Mouse (Mus musculus): ENCODE results near the gene Hsd3b5. TPM values are rescaled to one million over a fixed set of nuclear protein-coding genes. Genes with fewer than 3 reads are reported as not detected.
"Not testable (repeated sequence)": the region's sequence is repeated elsewhere in the genome, so short reads cannot be mapped to it uniquely, and the experiment has no call there.

Gene Hsd3b5
- not detected for total RNA-seq (2021)

DNA sequence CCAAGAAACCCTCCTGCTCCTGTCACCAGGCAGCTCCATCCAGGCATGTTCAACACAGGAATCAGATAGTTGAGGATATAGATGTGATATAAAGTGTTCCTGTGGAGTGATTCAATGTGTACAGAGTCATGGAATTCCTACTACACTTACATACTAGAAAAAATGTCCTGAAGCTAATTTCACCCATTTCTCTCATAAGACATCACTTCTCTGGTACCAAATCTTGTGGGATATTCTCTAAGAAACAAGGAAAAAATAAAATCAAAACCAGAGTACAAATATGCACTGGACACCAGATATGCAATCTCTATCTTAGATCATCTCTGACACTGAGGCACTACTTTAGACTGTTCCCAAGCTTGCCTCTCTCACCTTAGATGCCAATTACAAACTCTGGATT is at the start of gene Hsd3b5:
Hsd3b5 (minus strand) TSS at position 101 of the 400 bp plus-strand sequence.
- intact Hi-C loops (cut with DNase I): no loop called here
- DNase-seq: no peak

DNA sequence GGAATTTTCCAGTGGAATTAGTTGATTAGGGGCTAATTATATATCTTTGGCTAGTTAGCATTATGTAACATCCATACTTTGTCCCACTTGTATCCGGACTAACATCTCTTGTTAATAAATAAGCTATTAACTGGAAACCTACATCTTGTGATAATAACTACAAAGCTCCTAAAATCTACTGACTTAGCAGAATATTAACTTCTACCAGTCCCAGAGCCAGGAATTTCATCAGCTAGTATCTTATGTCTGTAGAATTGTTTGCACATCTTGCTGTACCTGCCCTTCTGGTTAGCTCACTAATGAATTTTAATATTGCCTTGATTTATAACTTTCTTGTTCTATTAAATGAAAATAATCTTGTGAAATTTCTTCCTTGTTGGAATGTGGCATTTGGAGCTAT is 5.1 kb upstream of the Hsd3b5 start:
- intact Hi-C loops (cut with DNase I): no loop called here
- no peak for DNase-seq

- intact Hi-C loops (cut with DNase I): no loop called here
- no peak for DNase-seq
Observed at GRCm38 (mm10) chr3:98629633-98630032, 419 bp downstream of the Hsd3b5 start.

GRCm38 (mm10) chr3:98616786-98617185 is 13.3 kb downstream of the Hsd3b5 start:
- DNase-seq; intact Hi-C loops (cut with DNase I): not testable (repeated sequence)

- intact Hi-C loops (cut with DNase I); DNase-seq: not testable (repeated sequence)
Observed at GRCm38 (mm10) chr3:98616244-98616643, 13.8 kb downstream of the Hsd3b5 start.

GRCm38 (mm10) chr3:98614406-98614927 is 15.6 kb downstream of the Hsd3b5 start:
- intact Hi-C loops (cut with DNase I); DNase-seq: not testable (repeated sequence)

- intact Hi-C loops (cut with DNase I): no loop called here
- DNase-seq: no peak
Observed at GRCm38 (mm10) chr3:98613963-98614362, 16.1 kb downstream of the Hsd3b5 start.

DNA sequence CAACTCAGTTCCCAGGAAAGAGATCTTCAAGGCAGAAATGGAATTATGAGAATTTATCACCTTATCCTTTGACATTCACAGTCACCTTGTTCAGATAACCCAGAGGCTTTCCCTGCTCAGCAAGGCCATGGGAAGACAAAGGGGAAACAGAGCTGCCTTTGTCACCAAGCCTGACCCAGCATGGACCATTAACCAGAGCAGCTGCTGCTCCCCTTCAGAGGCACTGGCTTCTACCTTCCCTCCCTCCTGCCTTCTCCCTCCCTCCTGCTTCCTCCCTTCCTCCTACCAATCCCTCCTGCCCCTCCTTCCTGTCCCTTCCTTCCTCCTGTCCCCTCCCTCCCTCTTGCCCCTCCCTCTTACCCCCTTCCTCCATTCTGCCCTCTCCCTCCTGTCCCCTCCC is 16.5 kb downstream of the Hsd3b5 start:
- DNase-seq; intact Hi-C loops (cut with DNase I): not testable (repeated sequence)

GRCm38 (mm10) chr3:98588707-98589106 is 41.3 kb downstream of the Hsd3b5 start, which contains the start of gene Gm10681:
TSS of gene Gm10681 (minus strand) at chr3:98588807.
- intact Hi-C loops (cut with DNase I): no loop called here

DNA sequence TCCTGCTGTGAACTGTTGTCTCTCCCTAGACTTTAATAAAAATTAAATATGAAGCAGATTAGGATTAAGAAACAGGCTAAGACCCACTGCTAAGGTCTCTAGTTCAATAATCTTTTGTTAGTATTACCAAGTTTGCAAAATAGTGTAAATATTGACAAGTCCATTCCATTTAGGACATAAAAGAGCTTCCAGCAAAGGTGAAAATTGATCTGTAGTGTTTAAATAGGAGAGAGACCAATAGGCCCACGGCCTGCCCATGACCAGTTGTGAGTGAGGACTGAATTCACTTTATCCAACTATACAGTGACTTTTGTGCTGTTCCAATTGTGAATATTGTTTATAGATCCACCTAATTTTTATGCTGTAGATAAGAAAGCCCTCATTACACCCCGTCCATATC is 42.3 kb downstream of the Hsd3b5 start:
- no peak for DNase-seq
- intact Hi-C loops (cut with DNase I): no loop called here

More at GRCm38 (mm10) chr3:98588707-98589106, 41.3 kb downstream of the Hsd3b5 start, which contains the start of gene Gm10681:
- DNase-seq: no peak

DNA sequence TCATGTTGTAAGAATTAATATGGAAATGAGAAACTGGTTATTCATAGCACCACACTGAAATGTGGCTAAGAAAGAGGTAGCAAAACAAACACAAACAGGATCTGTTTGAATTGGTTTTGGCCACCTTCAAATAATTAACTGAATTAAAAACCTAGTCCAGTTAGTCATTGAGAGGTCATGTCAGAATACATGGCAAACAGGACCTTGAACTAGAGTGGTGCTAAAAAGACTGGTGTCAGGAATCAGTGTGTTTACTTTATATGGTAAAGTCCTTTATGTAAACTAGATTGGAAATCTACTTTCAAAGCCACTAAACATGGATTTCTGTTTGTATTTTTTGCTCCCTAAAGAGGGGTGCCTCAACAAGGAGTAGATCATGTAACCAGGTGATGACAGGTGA is 47.4 kb downstream of the Hsd3b5 start:
- DNase-seq; intact Hi-C loops (cut with DNase I): not testable (repeated sequence)

- intact Hi-C loops (cut with DNase I); DNase-seq: not testable (repeated sequence)
Observed at GRCm38 (mm10) chr3:98582202-98582601, 47.9 kb downstream of the Hsd3b5 start.

- DNase-seq; intact Hi-C loops (cut with DNase I): not testable (repeated sequence)
Observed at GRCm38 (mm10) chr3:98581024-98581423, 49.0 kb downstream of the Hsd3b5 start.

Other genes starting within 250 kb of the Hsd3b5 start
- gene Zfp697, start 247.8 kb downstream of the Hsd3b5 start, total RNA-seq (2021): 1 to 10 TPM; 5.9 to 6.9 TPM
- not detected for gene Gm4450, start 173.1 kb downstream of the Hsd3b5 start, total RNA-seq (2021)
- not detected for gene Hsd3b4, start 119.7 kb downstream of the Hsd3b5 start, total RNA-seq (2021)
- not detected for gene Gm10681, start 41.4 kb downstream of the Hsd3b5 start, total RNA-seq (2021)
- not detected for gene Hsd3b2, start 94.3 kb upstream of the Hsd3b5 start, total RNA-seq (2021)
- gene Hsd3b3, start 132.9 kb upstream of the Hsd3b5 start, total RNA-seq (2021): not detected
- gene Hsd3b6, start 184.2 kb upstream of the Hsd3b5 start, total RNA-seq (2021): not detected
- not detected for gene Hsd3b1, start 229.5 kb upstream of the Hsd3b5 start, total RNA-seq (2021)

All from heart, postnatal 36 days (tissue).